ENCODE assay signal across 8 mouse cellular contexts in the genomic region with DNA sequence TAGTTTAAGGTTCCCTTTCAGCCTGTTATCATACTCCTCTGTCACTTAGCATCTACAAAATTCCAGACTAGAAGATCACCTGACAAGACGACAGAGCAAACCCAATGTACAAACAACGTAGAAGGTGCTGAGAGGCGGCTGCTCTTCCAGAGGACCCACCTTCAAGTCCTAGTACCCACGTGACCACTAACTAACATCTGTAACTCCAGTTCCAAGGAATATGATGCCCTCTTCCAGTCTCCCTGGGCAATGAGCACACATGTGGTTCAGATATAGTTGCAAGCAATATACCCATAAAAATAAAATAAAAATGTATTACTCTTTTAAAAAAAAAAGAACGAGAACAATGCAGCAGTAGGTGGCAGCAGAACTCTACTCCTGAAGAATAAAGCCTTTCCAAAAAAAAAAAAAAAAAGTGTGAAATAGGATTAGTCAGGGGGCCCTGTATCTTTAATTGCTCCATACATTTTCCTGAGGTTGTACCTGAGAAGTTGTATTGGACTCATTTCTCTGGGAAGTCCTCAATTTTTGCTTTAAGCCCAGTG. TPM values are rescaled to one million over a fixed set of nuclear protein-coding genes. Genes with fewer than 3 reads are reported as not detected.
A peak's percentile ranks its signal among the peaks of the same experiment; 100 is the strongest.
DNase-seq lines count a peak whose midpoint lies in the region; ATAC-seq and TF ChIP-seq lines count a peak whose summit lies in the region.
"Had no signal": no experiment of that assay in that cellular context is flagged by ENCODE, and none has a peak within 500 bp of the region (broad histone marks: within the 10 kb centered on the region; RNA-seq: fewer than 3 reads in every experiment).

No protein-coding gene starts in this region.

- H3K27ac ChIP-seq in hindbrain, embryonic 11.5 days (ENCODE audit: low read depth, low read length): no peak overlapping the region
- no peak overlapping the region for H3K27ac ChIP-seq in hindbrain, embryonic 10.5 days
- H3K27ac ChIP-seq in midbrain, embryonic 14.5 days (replicated peaks; ENCODE audit: low read depth, low read length): no peak overlapping the region

- H3K4me1 ChIP-seq in hindbrain, embryonic 11.5 days (replicated peaks; ENCODE audit: control insufficient read depth, insufficient read depth, low read length): no peaks in the 10 kb centered on the region
- no peaks in the 10 kb centered on the region for H3K4me1 ChIP-seq in hindbrain, embryonic 10.5 days (replicated peaks)
- H3K4me1 ChIP-seq in lung, adult 2 months (ENCODE audit: control insufficient read depth, insufficient read depth, low read length): no peaks in the 10 kb centered on the region; the same call in 1 of the 2 replicates
- no peaks in the 10 kb centered on the region for H3K4me1 ChIP-seq in midbrain, embryonic 14.5 days (ENCODE audit: control insufficient read depth, insufficient read depth, low read length)

- no peak overlapping the region for H3K4me2 ChIP-seq in hindbrain, embryonic 11.5 days (replicated peaks; ENCODE audit: low read depth, low read length)
- no peak overlapping the region for H3K4me2 ChIP-seq in midbrain, embryonic 14.5 days (ENCODE audit: low read length)

- H3K36me3 ChIP-seq in hindbrain, embryonic 11.5 days (ENCODE audit: control insufficient read depth, insufficient read depth, low read length): no peaks in the 10 kb centered on the region
- peaks cover 2% of the 10 kb centered on the region; the same call in 1 of the 2 replicates for H3K36me3 ChIP-seq in hindbrain, embryonic 10.5 days
- peaks cover 2% of the 10 kb centered on the region; the same call in 1 of the 2 replicates for H3K36me3 ChIP-seq in midbrain, embryonic 14.5 days (ENCODE audit: control insufficient read depth, insufficient read depth, low read length)

- 49% methylated on average over 5 of the region's 5 CpGs for WGBS in hindbrain, embryonic 11.5 days
- WGBS in hindbrain, embryonic 10.5 days: 57% methylated on average over 5 of the region's 5 CpGs
- 43% methylated on average over 5 of the region's 5 CpGs for WGBS in lung, adult 2 months
- WGBS in midbrain, embryonic 14.5 days: 41% methylated on average over 5 of the region's 5 CpGs

- DNase-seq in hindbrain, embryonic 11.5 days (ENCODE audit: low spot score): peak; percentile 47
- no peak for DNase-seq in hindbrain, embryonic 10.5 days (ENCODE audit: low spot score)
- DNase-seq in lung, postnatal 10 days: peak; percentile 52
- no peak for DNase-seq in lung, adult 2 months
- DNase-seq in MN1 (ENCODE audit: low spot score): peak; percentile 25
- peak; percentile 80 for DNase-seq in midbrain, embryonic 14.5 days
- DNase-seq in urinary bladder, adult 2 months (ENCODE audit: low spot score): no peak
- DNase-seq: liver had no signal

- no peak for TF ChIP-seq CTCF in lung, adult 2 months (IDR thresholded peaks at IDR 0.05; ENCODE audit: insufficient read depth, low read length)

- no peak for TF ChIP-seq POLR2A in lung, adult 2 months (IDR thresholded peaks at IDR 0.05; ENCODE audit: borderline replicate concordance, extremely low read depth, low read depth, low read length)

- no peak for ATAC-seq in hindbrain, embryonic 11.5 days (ENCODE audit: low FRiP score)
- no peak for ATAC-seq in midbrain, embryonic 14.5 days (ENCODE audit: low FRiP score, low TSS enrichment)

- H3K9ac ChIP-seq in hindbrain, embryonic 11.5 days (ENCODE audit: low read depth, low read length): no peak overlapping the region
- no peak overlapping the region for H3K9ac ChIP-seq in midbrain, embryonic 14.5 days (replicated peaks; ENCODE audit: low read length)

- H3K9me3 ChIP-seq in hindbrain, embryonic 11.5 days (ENCODE audit: control insufficient read depth, low read length): no peaks in the 10 kb centered on the region
- no peaks in the 10 kb centered on the region for H3K9me3 ChIP-seq in hindbrain, embryonic 10.5 days
- no peaks in the 10 kb centered on the region for H3K9me3 ChIP-seq in midbrain, embryonic 14.5 days (ENCODE audit: control insufficient read depth, low read length)

- H3K27me3 ChIP-seq in hindbrain, embryonic 11.5 days (ENCODE audit: control insufficient read depth, insufficient read depth, low read length): no peaks in the 10 kb centered on the region
- no peaks in the 10 kb centered on the region for H3K27me3 ChIP-seq in hindbrain, embryonic 10.5 days (ENCODE audit: insufficient read depth, poor library complexity, severe bottlenecking)
- no peaks in the 10 kb centered on the region for H3K27me3 ChIP-seq in midbrain, embryonic 14.5 days (ENCODE audit: control insufficient read depth, insufficient read depth, low read length)

- H3K4me3 ChIP-seq in hindbrain, embryonic 11.5 days (ENCODE audit: low read depth, low read length): no peak overlapping the region
- H3K4me3 ChIP-seq in hindbrain, embryonic 10.5 days: no peak overlapping the region
- no peak overlapping the region for H3K4me3 ChIP-seq in lung, adult 2 months (replicated peaks; ENCODE audit: extremely low read depth, low read depth, low read length)
- H3K4me3 ChIP-seq in midbrain, embryonic 14.5 days (replicated peaks; ENCODE audit: low read depth, low read length): no peak overlapping the region

RNA-seq across cellular contexts. Expression of gene Traf6, which starts 27.8 kb away (rescaled TPM):
- polyA plus RNA-seq in hindbrain, embryonic 11.5 days (2014; fragmentation: Nextera tagmentation; extraction: Ambion mirVana): 16.5 and 19.2 TPM in 2 replicates
- polyA plus RNA-seq in hindbrain, embryonic 10.5 days (2016; fragmentation: Nextera tagmentation; extraction: Ambion mirVana): 13.4 and 15.1 TPM in 2 replicates
- 9.7 and 12.5 TPM in 2 replicates for polyA plus RNA-seq in lung, adult 2 months (2012; rRNA removed)
- polyA plus RNA-seq in midbrain, embryonic 14.5 days (2014; fragmentation: Nextera tagmentation; extraction: Ambion mirVana): 6.6 and 11.5 TPM in 2 replicates
- 11.5 and 12.0 TPM in 2 replicates for polyA plus RNA-seq in urinary bladder, adult 2 months (2012; rRNA removed)

RNA-seq across cellular contexts. Expression of gene B230118H07Rik, which starts 56.7 kb away (rescaled TPM):
- polyA plus RNA-seq in hindbrain, embryonic 11.5 days (2014; fragmentation: Nextera tagmentation; extraction: Ambion mirVana): 69.9 and 72.5 TPM in 2 replicates
- polyA plus RNA-seq in hindbrain, embryonic 10.5 days (2016; fragmentation: Nextera tagmentation; extraction: Ambion mirVana): 56.5 and 58.0 TPM in 2 replicates
- polyA plus RNA-seq in lung, adult 2 months (2012; rRNA removed): 1.5 and 3.3 TPM in 2 replicates
- 46.0 and 49.4 TPM in 2 replicates for polyA plus RNA-seq in midbrain, embryonic 14.5 days (2014; fragmentation: Nextera tagmentation; extraction: Ambion mirVana)
- polyA plus RNA-seq in urinary bladder, adult 2 months (2012; rRNA removed): 44.8 and 54.1 TPM in 2 replicates

RNA-seq across cellular contexts. Expression of gene Rag1, which starts 56.7 kb away (rescaled TPM):
- polyA plus RNA-seq in hindbrain, embryonic 11.5 days (2014; fragmentation: Nextera tagmentation; extraction: Ambion mirVana): 0.39 and 0.59 TPM in 2 replicates
- 0.06 and 0.09 TPM in 2 replicates for polyA plus RNA-seq in hindbrain, embryonic 10.5 days (2016; fragmentation: Nextera tagmentation; extraction: Ambion mirVana)
- 0.02 TPM in 1 of 2 replicates, not detected in the other for polyA plus RNA-seq in lung, adult 2 months (2012; rRNA removed)
- polyA plus RNA-seq in midbrain, embryonic 14.5 days (2014; fragmentation: Nextera tagmentation; extraction: Ambion mirVana): 0.19 and 0.20 TPM in 2 replicates
- not detected in 2 replicates for polyA plus RNA-seq in urinary bladder, adult 2 months (2012; rRNA removed)

Comparison
In these comparisons a context has a peak if more than half of its experiments do, and no peak if none do; other contexts are left out.
1. DNase-seq: peak in hindbrain, embryonic 11.5 days (single experiment), lung, postnatal 10 days (single experiment), MN1 (single experiment) and midbrain, embryonic 14.5 days (single experiment); none in hindbrain, embryonic 10.5 days (single experiment), lung, adult 2 months (single experiment) and urinary bladder, adult 2 months (single experiment).
2. RNA of gene B230118H07Rik, which starts 56.7 kb away (polyA plus RNA-seq): 69.9 to 72.5 TPM in hindbrain, embryonic 11.5 days, 56.5 to 58.0 TPM in hindbrain, embryonic 10.5 days, 46.0 to 49.4 TPM in midbrain, embryonic 14.5 days and 44.8 to 54.1 TPM in urinary bladder, adult 2 months; 1.5 to 3.3 TPM in lung, adult 2 months; every median in the first group is over 10 times any median in the second.